Mouse (Mus musculus): Measurements from ENCODE around the gene Fam98a. TPM values are rescaled to one million over a fixed set of nuclear protein-coding genes. Genes with fewer than 3 reads are reported as not detected.
A peak's percentile ranks its signal among the peaks of the same experiment; 100 is the strongest.

Fam98a gene
- polyA plus RNA-seq, 1 experiment from 2014 or later = 24.4 TPM

DNA sequence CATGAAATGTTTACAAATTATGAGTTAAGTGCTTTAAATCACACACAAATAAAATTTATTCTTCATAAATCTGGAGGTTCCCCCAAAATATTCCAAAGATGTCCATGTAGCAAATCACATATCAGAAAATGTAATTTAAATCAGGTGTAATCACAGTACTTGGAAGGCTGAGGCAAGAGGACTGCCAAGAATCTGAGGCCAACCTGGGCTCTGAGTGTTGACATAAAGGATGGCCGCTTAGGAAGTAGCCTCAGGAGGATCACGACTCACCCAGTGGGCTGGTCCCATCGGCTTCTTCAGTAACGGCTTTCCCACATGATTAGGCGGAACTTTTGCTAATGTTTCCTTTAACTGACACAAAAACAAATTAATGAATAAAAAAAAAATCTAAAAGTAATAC, 11.9 kb downstream of the Fam98a start:
- Histone ChIP-seq H3K27me3 (ENCODE audit: control insufficient read depth, insufficient read depth, low read depth, low read length) (no peaks in the 10 kb centered on the region), H3K4me3 (ENCODE audit: low read depth, low read length) (no peak overlapping the region), H3K4me1 (ENCODE audit: control insufficient read depth, insufficient read depth, low read length) (no peaks in the 10 kb centered on the region; the same call in 1 of the 2 replicates), H3K9me3 (replicated peaks; ENCODE audit: control insufficient read depth, low read length, poor library complexity, severe bottlenecking) (no peaks in the 10 kb centered on the region), H3K27ac (ENCODE audit: low read length) (no peak overlapping the region), H3K36me3 (ENCODE audit: control insufficient read depth, insufficient read depth, low read length) (peaks cover 15% of the 10 kb centered on the region), H3K4me2 (ENCODE audit: low read length) (no peak overlapping the region), H3K9ac (ENCODE audit: low read depth, low read length) (no peak overlapping the region)
- ATAC-seq = no peak
- 94% methylated on average over 5 of the region's 5 CpGs for WGBS

DNA sequence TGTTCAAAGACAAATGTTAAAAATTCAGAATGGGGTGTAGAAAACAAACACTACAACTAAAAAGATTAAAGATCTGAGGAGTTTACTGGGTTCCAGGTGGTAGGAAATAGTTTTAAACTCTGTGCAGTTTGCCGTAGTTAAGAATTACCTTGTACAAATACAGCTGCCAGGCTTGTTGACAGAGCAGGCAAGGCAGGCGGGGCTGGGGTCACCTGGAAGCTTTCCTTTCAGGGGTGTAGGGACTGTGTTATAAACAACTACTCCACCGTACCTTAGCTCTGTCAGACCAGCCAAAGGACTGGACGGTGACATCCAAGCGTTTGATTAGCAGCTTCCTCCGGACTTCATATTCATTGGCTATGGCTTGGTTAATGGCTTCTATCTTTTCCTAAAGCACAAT, 12.6 kb downstream of the Fam98a start:
- no peak overlapping the region for H3K4me2 ChIP-seq (ENCODE audit: low read length)
- no peak overlapping the region for H3K4me3 ChIP-seq (ENCODE audit: low read depth, low read length)
- no peaks in the 10 kb centered on the region for H3K27me3 ChIP-seq (ENCODE audit: control insufficient read depth, insufficient read depth, low read depth, low read length)
- WGBS = 93% methylated on average over 6 of the region's 6 CpGs
- no peaks in the 10 kb centered on the region; the same call in 1 of the 2 replicates for H3K4me1 ChIP-seq (ENCODE audit: control insufficient read depth, insufficient read depth, low read length)
- ATAC-seq = no peak
- no peak overlapping the region for H3K9ac ChIP-seq (ENCODE audit: low read depth, low read length)
- H3K9me3 ChIP-seq (replicated peaks; ENCODE audit: control insufficient read depth, low read length, poor library complexity, severe bottlenecking) = no peaks in the 10 kb centered on the region
- H3K27ac ChIP-seq (ENCODE audit: low read length) = no peak overlapping the region
- H3K36me3 ChIP-seq (ENCODE audit: control insufficient read depth, insufficient read depth, low read length) = peaks cover 15% of the 10 kb centered on the region

DNA sequence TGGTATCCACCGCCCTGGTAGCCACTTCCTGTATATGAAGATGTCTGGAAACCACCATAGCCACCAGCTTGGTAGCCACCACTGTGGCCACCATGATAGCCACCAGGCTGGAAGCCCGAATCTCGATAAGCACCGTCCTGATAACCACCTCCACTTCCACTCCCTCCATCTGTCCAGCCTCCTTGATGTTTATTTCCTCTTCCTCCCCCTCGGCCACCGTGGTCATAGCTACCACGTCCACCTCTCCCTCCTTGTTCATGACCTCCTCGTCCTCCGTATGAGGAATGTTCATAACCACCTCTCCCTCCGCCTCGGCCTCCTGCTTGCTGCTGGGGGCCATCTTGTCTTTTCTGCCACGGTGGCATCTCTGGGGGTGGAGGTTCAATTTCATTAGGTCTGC, 13.3 kb downstream of the Fam98a start:
- Histone ChIP-seq H3K4me1 (ENCODE audit: control insufficient read depth, insufficient read depth, low read length) (no peaks in the 10 kb centered on the region; the same call in 1 of the 2 replicates), H3K4me2 (ENCODE audit: low read length) (no peak overlapping the region), H3K4me3 (ENCODE audit: low read depth, low read length) (no peak overlapping the region), H3K9ac (ENCODE audit: low read depth, low read length) (no peak overlapping the region), H3K27me3 (ENCODE audit: control insufficient read depth, insufficient read depth, low read depth, low read length) (no peaks in the 10 kb centered on the region), H3K36me3 (ENCODE audit: control insufficient read depth, insufficient read depth, low read length) (peaks cover 15% of the 10 kb centered on the region), H3K9me3 (replicated peaks; ENCODE audit: control insufficient read depth, low read length, poor library complexity, severe bottlenecking) (no peaks in the 10 kb centered on the region), H3K27ac (ENCODE audit: low read length) (no peak overlapping the region)
- WGBS = 97% methylated on average over 12 of the region's 12 CpGs
- no peak for ATAC-seq

DNA sequence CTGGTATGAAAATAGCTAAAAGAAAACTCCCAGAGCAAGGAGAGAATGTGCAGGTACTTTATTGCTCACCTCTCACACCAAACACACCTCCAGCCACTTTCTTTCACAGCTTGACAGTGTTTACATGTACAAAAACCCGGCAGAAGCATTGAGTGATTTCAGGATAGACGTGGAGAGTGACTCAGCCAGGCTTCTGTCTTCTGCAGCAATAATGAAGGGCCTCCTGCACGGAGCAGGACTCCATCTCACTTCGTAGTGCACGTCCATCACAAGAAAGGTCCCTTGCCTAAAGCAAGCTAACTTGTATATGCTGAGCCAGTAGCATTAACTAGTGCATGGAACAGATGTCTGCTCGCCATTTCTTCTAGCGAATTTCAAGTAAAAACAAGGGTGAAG, 14.7 kb downstream of the Fam98a start:
- H3K27me3 ChIP-seq (ENCODE audit: control insufficient read depth, insufficient read depth, low read depth, low read length) = no peaks in the 10 kb centered on the region
- H3K9me3 ChIP-seq (replicated peaks; ENCODE audit: control insufficient read depth, low read length, poor library complexity, severe bottlenecking) = no peaks in the 10 kb centered on the region
- no peak overlapping the region for H3K4me2 ChIP-seq (ENCODE audit: low read length)
- no peak overlapping the region for H3K9ac ChIP-seq (ENCODE audit: low read depth, low read length)
- no peak for ATAC-seq
- H3K27ac ChIP-seq (ENCODE audit: low read length) = no peak overlapping the region
- no peaks in the 10 kb centered on the region; the same call in 1 of the 2 replicates for H3K4me1 ChIP-seq (ENCODE audit: control insufficient read depth, insufficient read depth, low read length)
- WGBS = 90% methylated on average over 7 of the region's 7 CpGs
- H3K36me3 ChIP-seq (ENCODE audit: control insufficient read depth, insufficient read depth, low read length) = peaks cover 15% of the 10 kb centered on the region
- no peak overlapping the region for H3K4me3 ChIP-seq (ENCODE audit: low read depth, low read length)

DNA sequence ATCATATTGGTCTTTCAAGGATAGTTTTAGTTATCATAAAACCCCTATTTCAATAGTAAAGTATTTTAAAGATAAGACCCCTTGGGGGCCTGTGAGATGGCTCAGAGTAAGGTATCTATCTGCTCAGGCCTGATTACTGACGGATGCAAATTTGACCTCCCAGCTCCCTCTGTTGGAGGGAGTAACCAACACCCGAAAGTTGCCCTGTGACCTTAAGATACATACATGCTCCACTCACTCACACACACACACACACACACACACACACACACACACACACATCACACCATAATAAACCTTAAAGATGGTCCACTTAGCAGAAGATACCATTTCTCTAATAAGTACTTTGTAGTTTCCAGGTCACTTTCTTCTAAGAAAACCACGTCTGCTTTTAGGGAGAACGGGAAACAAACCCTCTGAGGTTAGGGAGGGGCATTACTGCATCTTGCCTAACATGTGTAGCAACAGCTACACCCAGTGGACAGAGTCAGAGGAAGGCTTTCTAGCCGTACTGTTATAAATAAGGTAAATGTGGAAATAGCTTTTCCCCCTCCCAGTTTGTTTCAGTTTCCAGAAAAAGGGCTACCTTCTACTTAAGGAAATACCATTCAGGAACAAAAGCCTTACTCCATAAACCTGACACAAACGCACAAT, 15.2 kb downstream of the Fam98a start:
- WGBS = 45% methylated on average over 6 of the region's 6 CpGs

DNA sequence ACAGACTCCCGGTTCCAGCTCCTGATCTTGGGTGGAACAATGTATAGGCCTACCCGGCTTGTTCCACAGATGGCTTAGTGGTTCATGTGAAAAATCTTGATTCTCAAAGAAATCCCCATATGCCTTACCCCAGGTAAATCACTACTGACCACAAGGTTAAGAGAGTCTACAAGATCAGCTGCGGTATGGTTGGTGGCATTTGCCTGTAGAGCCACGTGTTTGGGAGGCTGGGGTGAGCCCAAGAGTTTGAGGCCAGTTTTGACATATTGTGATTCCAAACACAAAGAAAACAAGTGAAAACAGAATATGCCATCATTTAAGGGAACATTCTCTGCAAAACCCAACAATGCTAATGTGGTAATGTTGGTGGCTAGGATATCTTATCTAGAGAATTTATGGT, 16.1 kb downstream of the Fam98a start:
- no peak for ATAC-seq
- Histone ChIP-seq H3K4me1 (ENCODE audit: control insufficient read depth, insufficient read depth, low read length) (no peaks in the 10 kb centered on the region; the same call in 1 of the 2 replicates), H3K9me3 (replicated peaks; ENCODE audit: control insufficient read depth, low read length, poor library complexity, severe bottlenecking) (no peaks in the 10 kb centered on the region), H3K9ac (ENCODE audit: low read depth, low read length) (no peak overlapping the region), H3K4me3 (ENCODE audit: low read depth, low read length) (no peak overlapping the region), H3K4me2 (ENCODE audit: low read length) (no peak overlapping the region), H3K27ac (ENCODE audit: low read length) (no peak overlapping the region), H3K27me3 (ENCODE audit: control insufficient read depth, insufficient read depth, low read depth, low read length) (no peaks in the 10 kb centered on the region), H3K36me3 (ENCODE audit: control insufficient read depth, insufficient read depth, low read length) (peaks cover 13% of the 10 kb centered on the region)
- WGBS = 94% methylated on average over 4 of the region's 4 CpGs

More for the DNA sequence above, 15.2 kb downstream of the Fam98a start:
- Histone ChIP-seq H3K9ac (ENCODE audit: low read depth, low read length) (no peak overlapping the region), H3K4me1 (ENCODE audit: control insufficient read depth, insufficient read depth, low read length) (no peaks in the 10 kb centered on the region; the same call in 1 of the 2 replicates), H3K9me3 (replicated peaks; ENCODE audit: control insufficient read depth, low read length, poor library complexity, severe bottlenecking) (no peaks in the 10 kb centered on the region), H3K4me2 (ENCODE audit: low read length) (no peak overlapping the region), H3K36me3 (ENCODE audit: control insufficient read depth, insufficient read depth, low read length) (peaks cover 14% of the 10 kb centered on the region), H3K27ac (ENCODE audit: low read length) (no peak overlapping the region), H3K27me3 (ENCODE audit: control insufficient read depth, insufficient read depth, low read depth, low read length) (no peaks in the 10 kb centered on the region), H3K4me3 (ENCODE audit: low read depth, low read length) (no peak overlapping the region)
- peak; percentile 76 for ATAC-seq

- Histone ChIP-seq H3K27ac (ENCODE audit: low read length) (no peak overlapping the region), H3K4me3 (ENCODE audit: low read depth, low read length) (no peak overlapping the region), H3K27me3 (ENCODE audit: control insufficient read depth, insufficient read depth, low read depth, low read length) (no peaks in the 10 kb centered on the region), H3K4me2 (ENCODE audit: low read length) (no peak overlapping the region), H3K9ac (ENCODE audit: low read depth, low read length) (no peak overlapping the region), H3K4me1 (ENCODE audit: control insufficient read depth, insufficient read depth, low read length) (no peaks in the 10 kb centered on the region; the same call in 1 of the 2 replicates), H3K9me3 (replicated peaks; ENCODE audit: control insufficient read depth, low read length, poor library complexity, severe bottlenecking) (no peaks in the 10 kb centered on the region), H3K36me3 (ENCODE audit: control insufficient read depth, insufficient read depth, low read length) (peaks cover 12% of the 10 kb centered on the region)
- ATAC-seq = no peak
- 77% methylated on average over 12 of the region's 12 CpGs for WGBS
Observed at GRCm38 (mm10) chr17:75534314-75535020, 17.3 kb downstream of the Fam98a start.

DNA sequence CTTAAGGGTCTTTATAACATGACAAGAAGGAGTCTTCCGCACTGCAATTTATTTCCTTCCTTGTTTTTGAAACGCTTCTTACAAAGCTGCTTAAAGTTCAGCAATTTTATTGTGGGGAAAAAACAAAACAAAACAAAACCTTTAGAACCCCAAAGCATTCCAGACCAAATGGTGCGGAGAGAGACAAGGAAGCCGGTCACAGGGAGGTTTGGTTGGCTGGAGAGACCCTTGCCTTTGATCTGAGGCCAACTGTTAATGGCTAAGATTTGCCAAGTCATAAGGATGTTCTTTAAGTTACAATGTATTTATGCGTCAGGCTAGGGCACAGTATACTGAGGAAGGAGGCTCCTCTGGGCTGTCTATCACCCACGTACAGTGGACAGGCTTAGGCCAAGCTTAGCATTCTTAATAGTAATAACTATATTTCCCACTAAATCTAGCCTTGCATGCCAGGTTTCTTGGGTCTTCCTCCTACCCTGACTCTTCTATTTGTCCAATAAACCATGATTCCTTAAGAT, 19.2 kb downstream of the Fam98a start:
- Histone ChIP-seq H3K4me2 (ENCODE audit: low read length) (no peak overlapping the region), H3K36me3 (ENCODE audit: control insufficient read depth, insufficient read depth, low read length) (no peaks in the 10 kb centered on the region; the same call in 1 of the 2 replicates), H3K9me3 (replicated peaks; ENCODE audit: control insufficient read depth, low read length, poor library complexity, severe bottlenecking) (no peaks in the 10 kb centered on the region), H3K27ac (ENCODE audit: low read length) (no peak overlapping the region), H3K4me3 (ENCODE audit: low read depth, low read length) (no peak overlapping the region), H3K9ac (ENCODE audit: low read depth, low read length) (no peak overlapping the region), H3K27me3 (ENCODE audit: control insufficient read depth, insufficient read depth, low read depth, low read length) (no peaks in the 10 kb centered on the region), H3K4me1 (ENCODE audit: control insufficient read depth, insufficient read depth, low read length) (no peaks in the 10 kb centered on the region; the same call in 1 of the 2 replicates)
- WGBS = 76% methylated on average over 6 of the region's 6 CpGs
- no peak for ATAC-seq

Measured in midbrain, embryonic 16.5 days (tissue).